Comparison of ENCODE assay signal across 9 mouse cellular contexts in the genomic region with DNA sequence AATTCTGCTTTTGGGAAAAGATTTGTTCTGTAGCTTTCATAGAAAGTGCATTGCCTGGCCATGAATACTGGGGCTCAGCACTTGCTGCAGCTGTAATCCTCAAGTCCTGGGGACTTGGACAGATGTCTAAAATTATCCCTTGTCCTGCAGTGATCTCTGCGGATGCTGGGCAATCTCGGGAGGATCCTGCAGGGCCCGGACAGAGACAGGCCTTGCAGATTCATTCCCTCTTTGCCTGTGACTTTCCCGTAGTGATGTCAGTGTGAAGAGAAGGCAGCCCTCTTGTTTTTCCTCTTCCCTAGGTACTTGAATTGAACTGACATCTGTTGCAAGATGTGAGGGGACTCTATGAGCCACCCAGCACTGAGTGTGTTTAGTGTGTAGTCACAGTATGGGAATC.
A peak's percentile ranks its signal among the peaks of the same experiment; 100 is the strongest.
DNase-seq lines count a peak whose midpoint lies in the region; ATAC-seq and TF ChIP-seq lines count a peak whose summit lies in the region.
"Had no signal": no experiment of that assay in that cellular context is flagged by ENCODE, and none has a peak within 500 bp of the region (broad histone marks: within the 10 kb centered on the region; RNA-seq: fewer than 3 reads in every experiment).

No protein-coding gene starts in this region.

- DNase-seq in heart, postnatal 10 days = no peak
- no peak for DNase-seq in midbrain, embryonic 11.5 days (ENCODE audit: low spot score, missing footprints)
- DNase-seq in midbrain, postnatal 0 days (ENCODE audit: low spot score) = no peak
- no peak for DNase-seq in limb, embryonic 11.5 days (ENCODE audit: low spot score)
- DNase-seq in frontal cortex, postnatal 10 days (ENCODE audit: low spot score in 2 of 2) = no peak
- no peak for DNase-seq in thymus, postnatal 10 days (ENCODE audit: low spot score in 2 of 2)
- DNase-seq in urinary bladder, adult 18-20 months (ENCODE audit: low spot score in 2 of 2) = no peak
- DNase-seq: lung, postnatal 10 days had no signal

- H3K4me1 ChIP-seq in heart, embryonic 13.5 days = peaks cover 88% of the 10 kb centered on the region
- H3K4me1 ChIP-seq in midbrain, embryonic 11.5 days (ENCODE audit: control insufficient read depth, insufficient read depth, low read length) = peaks cover 20% of the 10 kb centered on the region
- peaks cover 9% of the 10 kb centered on the region for H3K4me1 ChIP-seq in midbrain, postnatal 0 days (ENCODE audit: insufficient read depth, low read length)
- peaks cover 28% of the 10 kb centered on the region for H3K4me1 ChIP-seq in limb, embryonic 11.5 days (ENCODE audit: control insufficient read depth, insufficient read depth, low read length)

- H3K9me3 ChIP-seq in heart, embryonic 13.5 days = no peaks in the 10 kb centered on the region
- no peaks in the 10 kb centered on the region for H3K9me3 ChIP-seq in midbrain, embryonic 11.5 days (ENCODE audit: control insufficient read depth, low read length)
- no peaks in the 10 kb centered on the region for H3K9me3 ChIP-seq in midbrain, postnatal 0 days (ENCODE audit: low read length)
- H3K9me3 ChIP-seq in limb, embryonic 11.5 days (ENCODE audit: control insufficient read depth, low read length) = no peaks in the 10 kb centered on the region

- no peaks in the 10 kb centered on the region for H3K27me3 ChIP-seq in heart, embryonic 13.5 days (replicated peaks)
- H3K27me3 ChIP-seq in midbrain, embryonic 11.5 days (ENCODE audit: control insufficient read depth, insufficient read depth, low read length) = no peaks in the 10 kb centered on the region
- H3K27me3 ChIP-seq in midbrain, postnatal 0 days (ENCODE audit: insufficient read depth, low read length) = no peaks in the 10 kb centered on the region
- H3K27me3 ChIP-seq in limb, embryonic 11.5 days (ENCODE audit: control insufficient read depth, insufficient read depth, low read length) = no peaks in the 10 kb centered on the region

- H3K9ac ChIP-seq in heart, embryonic 13.5 days = peak overlapping the region; percentile 68
- H3K9ac ChIP-seq in midbrain, embryonic 11.5 days (ENCODE audit: low read length) = 0 out of 2 replicates have a peak overlapping the region, but pooled peaks have one; percentile 7
- no peak overlapping the region for H3K9ac ChIP-seq in midbrain, postnatal 0 days (replicated peaks; ENCODE audit: low read length, poor library complexity, severe bottlenecking)
- no peak overlapping the region for H3K9ac ChIP-seq in limb, embryonic 11.5 days (ENCODE audit: low read length)

- peak overlapping the region; percentile 95 for H3K27ac ChIP-seq in heart, embryonic 13.5 days (replicated peaks)
- H3K27ac ChIP-seq in midbrain, embryonic 11.5 days (ENCODE audit: low read depth, low read length) = peak overlapping the region; percentile 57; the same call in 1 of the 2 replicates
- H3K27ac ChIP-seq in midbrain, postnatal 0 days (ENCODE audit: low read depth, low read length) = no peak overlapping the region
- H3K27ac ChIP-seq in limb, embryonic 11.5 days (replicated peaks; ENCODE audit: low read depth, low read length) = peak overlapping the region; percentile 32; the same call in 1 of the 2 replicates

- ATAC-seq in heart, embryonic 13.5 days (ENCODE audit: extremely low read depth, insufficient number of reproducible peaks, low FRiP score, low TSS enrichment) = no peak
- ATAC-seq in midbrain, embryonic 11.5 days (ENCODE audit: low FRiP score) = 0 out of 2 replicates have a peak, but pooled peaks have one; percentile 30
- no peak; the same call in 1 of the 2 replicates for ATAC-seq in midbrain, postnatal 0 days (ENCODE audit: low FRiP score)
- ATAC-seq in limb, embryonic 11.5 days (ENCODE audit: insufficient number of reproducible peaks, low FRiP score, low TSS enrichment, low read depth) = no peak

- 29% methylated on average over 4 of the region's 4 CpGs for WGBS in heart, embryonic 13.5 days
- WGBS in midbrain, embryonic 11.5 days = 26% methylated on average over 4 of the region's 4 CpGs
- 19% methylated on average over 4 of the region's 4 CpGs for WGBS in midbrain, postnatal 0 days
- 27% methylated on average over 4 of the region's 4 CpGs for WGBS in limb, embryonic 11.5 days

- peak overlapping the region; percentile 50 for H3K4me2 ChIP-seq in heart, embryonic 13.5 days
- no peak overlapping the region for H3K4me2 ChIP-seq in midbrain, embryonic 11.5 days
- H3K4me2 ChIP-seq in midbrain, postnatal 0 days (ENCODE audit: low read depth, low read length, poor library complexity, severe bottlenecking) = no peak overlapping the region
- H3K4me2 ChIP-seq in limb, embryonic 11.5 days (ENCODE audit: low read depth, severe bottlenecking) = no peak overlapping the region

- H3K4me3 ChIP-seq in heart, embryonic 13.5 days = no peak overlapping the region
- H3K4me3 ChIP-seq in midbrain, embryonic 11.5 days (ENCODE audit: low read depth, low read length) = no peak overlapping the region
- H3K4me3 ChIP-seq in midbrain, postnatal 0 days (ENCODE audit: low read depth, low read length) = no peak overlapping the region
- H3K4me3 ChIP-seq in limb, embryonic 11.5 days (ENCODE audit: low read depth, low read length) = no peak overlapping the region

- intact Hi-C loops in heart, postnatal 10 days (cut with DNase I) = loop anchor here (2.0 kb wide), 1 partner anchor 17 kb away; no protein-coding TSS in a partner anchor

- H3K36me3 ChIP-seq in heart, embryonic 13.5 days = peaks cover 43% of the 10 kb centered on the region
- 0 out of 2 replicates have a peak, but pooled peaks cover 2% of the 10 kb centered on the region for H3K36me3 ChIP-seq in midbrain, embryonic 11.5 days (ENCODE audit: control insufficient read depth, insufficient read depth, low read length)
- H3K36me3 ChIP-seq in midbrain, postnatal 0 days (ENCODE audit: insufficient read depth, low read length) = no peaks in the 10 kb centered on the region
- peaks cover 5% of the 10 kb centered on the region; the same call in 1 of the 2 replicates for H3K36me3 ChIP-seq in limb, embryonic 11.5 days (ENCODE audit: control insufficient read depth, insufficient read depth, low read length)

- no peak for TF ChIP-seq CTCF in midbrain, postnatal 0 days (IDR thresholded peaks at IDR 0.05)

Comparison
In these comparisons a context has a peak if more than half of its experiments do, and no peak if none do; other contexts are left out.
1. H3K9ac ChIP-seq: peak in heart, embryonic 13.5 days (single experiment) and midbrain, embryonic 11.5 days (single experiment); none in midbrain, postnatal 0 days (single experiment) and limb, embryonic 11.5 days (single experiment).